Mouse (Mus musculus) neural tube, embryonic 15.5 days (tissue): Measurements from ENCODE around the gene N4bp1. TPM values are rescaled to one million over a fixed set of nuclear protein-coding genes. Genes with fewer than 3 reads are reported as not detected.

Experiments
- ATAC-seq: fragments of 200-750 bp; cut with Nextera tagmentation; 2 replicates; pipeline ENCODE4 v1.8.0; 2017; ENCODE audit warnings: mild to moderate bottlenecking, moderate TSS enrichment, moderate library complexity; ENCODE audit not compliant: low FRiP score
- H3K27ac ChIP-seq: fragments of 300-500 bp; sonication (generic); replicated peaks from 2 replicates; pipeline ENCODE4 v1.5.1; 2015; ENCODE audit warnings: mild to moderate bottlenecking, inconsistent platforms
- H3K27me3 ChIP-seq: fragments of 300-500 bp; sonication (generic); replicated peaks from 2 replicates; pipeline ENCODE4 v1.6.1; 2015; ENCODE audit warnings: inconsistent platforms
- H3K36me3 ChIP-seq: fragments of 300-500 bp; sonication (generic); 2 replicates; pipeline ENCODE4 v1.6.1; 2015; ENCODE audit warnings: inconsistent platforms
- H3K4me1 ChIP-seq: fragments of 300-500 bp; sonication (generic); 2 replicates; pipeline ENCODE4 v1.6.1; 2015; ENCODE audit warnings: inconsistent platforms
- H3K4me2 ChIP-seq: fragments of 300-500 bp; sonication (generic); 2 replicates; pipeline ENCODE4 v1.6.1; 2015; ENCODE audit warnings: inconsistent platforms, mild to moderate bottlenecking, moderate library complexity
- H3K4me3 ChIP-seq: fragments of 300-500 bp; sonication (generic); replicated peaks from 2 replicates; pipeline ENCODE4 v1.5.1; 2015; ENCODE audit warnings: mild to moderate bottlenecking, inconsistent platforms
- H3K9ac ChIP-seq: fragments of 300-500 bp; sonication (generic); replicated peaks from 2 replicates; pipeline ENCODE4 v1.6.1; 2015; ENCODE audit warnings: mild to moderate bottlenecking, inconsistent platforms
- H3K9me3 ChIP-seq: fragments of 300-500 bp; sonication (generic); replicated peaks from 2 replicates; pipeline ENCODE4 v1.6.1; 2016; ENCODE audit warnings: inconsistent platforms
- WGBS: fragments of 180-500 bp; shearing (Covaris S2); methylation state at CpG from one replicate; pipeline ENCODE4 v1.1.7; 2015; ENCODE audit warnings: mixed read lengths; 5-methylcytosine and 5-hydroxymethylcytosine counted together
- polyA plus RNA-seq: library from polyadenylated mRNA; unstranded; fragments of >200 nt; fragmentation: Nextera tagmentation; extraction: Ambion mirVana; gene quantifications from 2 replicates; pipeline ENCODE4 v1.2.1, GENCODE M21; 2015

N4bp1 gene
- polyA plus RNA-seq, result 8.7 and 8.9 TPM in 2 replicates

GRCm38 (mm10) chr8:86884489-86885463, at the start of gene N4bp1:
Gene N4bp1, minus strand, starts transcription at chr8:86885258.
- Histone ChIP-seq H3K36me3 (no peaks in the 10 kb centered on the region), H3K27me3 (no peaks in the 10 kb centered on the region), H3K4me1 (peaks cover 30% of the 10 kb centered on the region), H3K4me3 (peak within 1 kb of the TSS; percentile 89), H3K27ac (peak within 1 kb of the TSS; percentile 96), H3K4me2 (peak within 1 kb of the TSS; percentile 85), H3K9me3 (no peaks in the 10 kb centered on the region), H3K9ac (peak within 1 kb of the TSS; percentile 94)
- ATAC-seq, result peak; percentile 96
- under 1% methylated on average over 96 of the region's 119 CpGs for WGBS

- no peak overlapping the region for H3K4me2 ChIP-seq
- H3K4me1 ChIP-seq, result peaks cover 5% of the 10 kb centered on the region; the same call in 1 of the 2 replicates
- no peaks in the 10 kb centered on the region for H3K27me3 ChIP-seq
- H3K9ac ChIP-seq, result no peak overlapping the region
- WGBS, result 63% methylated on average over 5 of the region's 5 CpGs
- no peaks in the 10 kb centered on the region for H3K36me3 ChIP-seq
- no peak overlapping the region for H3K4me3 ChIP-seq
- ATAC-seq, result no peak
- H3K27ac ChIP-seq, result no peak overlapping the region
- no peaks in the 10 kb centered on the region for H3K9me3 ChIP-seq
Observed at GRCm38 (mm10) chr8:86934841-86935240, 49.8 kb upstream of the N4bp1 start.

GRCm38 (mm10) chr8:86934393-86934792, 49.3 kb upstream of the N4bp1 start:
- H3K27me3 ChIP-seq, result no peaks in the 10 kb centered on the region
- WGBS, result 49% methylated on average over 13 of the region's 13 CpGs
- no peak overlapping the region for H3K27ac ChIP-seq
- no peaks in the 10 kb centered on the region for H3K9me3 ChIP-seq
- peak overlapping the region; percentile 33; the same call in 1 of the 2 replicates for H3K4me2 ChIP-seq
- H3K36me3 ChIP-seq, result no peaks in the 10 kb centered on the region
- H3K4me3 ChIP-seq, result no peak overlapping the region
- peaks cover 5% of the 10 kb centered on the region; the same call in 1 of the 2 replicates for H3K4me1 ChIP-seq
- H3K9ac ChIP-seq, result no peak overlapping the region
- no peak for ATAC-seq

- Histone ChIP-seq H3K4me3 (no peak overlapping the region), H3K27ac (no peak overlapping the region), H3K9me3 (no peaks in the 10 kb centered on the region), H3K27me3 (no peaks in the 10 kb centered on the region), H3K36me3 (no peaks in the 10 kb centered on the region), H3K4me1 (peaks cover 5% of the 10 kb centered on the region; the same call in 1 of the 2 replicates), H3K4me2 (peak overlapping the region; percentile 33), H3K9ac (no peak overlapping the region)
- WGBS, result 19% methylated on average over 9 of the region's 9 CpGs
- peak; percentile 53; the same call in 1 of the 2 replicates for ATAC-seq
Observed at GRCm38 (mm10) chr8:86933898-86934297, 48.8 kb upstream of the N4bp1 start.

- WGBS, result 67% methylated on average over 8 of the region's 8 CpGs
Observed at GRCm38 (mm10) chr8:86926237-86926636, 41.2 kb upstream of the N4bp1 start.

GRCm38 (mm10) chr8:86923219-86923835, 38.3 kb upstream of the N4bp1 start:
- ATAC-seq, result no peak
- Histone ChIP-seq H3K27ac (no peak overlapping the region), H3K36me3 (no peaks in the 10 kb centered on the region), H3K4me1 (peaks cover 7% of the 10 kb centered on the region; the same call in 1 of the 2 replicates), H3K4me2 (no peak overlapping the region), H3K9ac (no peak overlapping the region), H3K4me3 (no peak overlapping the region), H3K9me3 (no peaks in the 10 kb centered on the region), H3K27me3 (0 out of 2 replicates have a peak, but pooled peaks cover 4% of the 10 kb centered on the region)
- WGBS, result 91% methylated on average over 5 of the region's 5 CpGs

More at GRCm38 (mm10) chr8:86926237-86926636, 41.2 kb upstream of the N4bp1 start:
- Histone ChIP-seq H3K4me3 (no peak overlapping the region), H3K9me3 (no peaks in the 10 kb centered on the region), H3K27me3 (0 out of 2 replicates have a peak, but pooled peaks cover 4% of the 10 kb centered on the region), H3K4me1 (peaks cover 7% of the 10 kb centered on the region; the same call in 1 of the 2 replicates), H3K36me3 (no peaks in the 10 kb centered on the region), H3K9ac (no peak overlapping the region), H3K4me2 (no peak overlapping the region), H3K27ac (no peak overlapping the region)
- ATAC-seq, result no peak

GRCm38 (mm10) chr8:86922673-86923072, 37.6 kb upstream of the N4bp1 start:
- no peak for ATAC-seq
- peaks cover 7% of the 10 kb centered on the region; the same call in 1 of the 2 replicates for H3K4me1 ChIP-seq
- H3K27ac ChIP-seq, result no peak overlapping the region
- 80% methylated on average over 1 of the region's 1 CpGs for WGBS
- no peak overlapping the region for H3K9ac ChIP-seq
- 0 out of 2 replicates have a peak, but pooled peaks cover 4% of the 10 kb centered on the region for H3K27me3 ChIP-seq
- no peaks in the 10 kb centered on the region for H3K36me3 ChIP-seq
- no peak overlapping the region for H3K4me3 ChIP-seq
- H3K4me2 ChIP-seq, result no peak overlapping the region
- H3K9me3 ChIP-seq, result no peaks in the 10 kb centered on the region

- Histone ChIP-seq H3K27ac (no peak overlapping the region), H3K36me3 (no peaks in the 10 kb centered on the region)
- no peak for ATAC-seq
Observed at GRCm38 (mm10) chr8:86922141-86922540, 37.1 kb upstream of the N4bp1 start.

GRCm38 (mm10) chr8:86920996-86921395, 35.9 kb upstream of the N4bp1 start:
- Histone ChIP-seq H3K4me1 (peaks cover 7% of the 10 kb centered on the region; the same call in 1 of the 2 replicates), H3K36me3 (no peaks in the 10 kb centered on the region), H3K27me3 (0 out of 2 replicates have a peak, but pooled peaks cover 4% of the 10 kb centered on the region), H3K9ac (no peak overlapping the region), H3K9me3 (no peaks in the 10 kb centered on the region), H3K4me3 (no peak overlapping the region), H3K4me2 (no peak overlapping the region), H3K27ac (no peak overlapping the region)
- WGBS, result 74% methylated on average over 5 of the region's 5 CpGs
- no peak for ATAC-seq

More at GRCm38 (mm10) chr8:86922141-86922540, 37.1 kb upstream of the N4bp1 start:
- Histone ChIP-seq H3K27me3 (0 out of 2 replicates have a peak, but pooled peaks cover 4% of the 10 kb centered on the region), H3K4me3 (no peak overlapping the region), H3K4me1 (peaks cover 7% of the 10 kb centered on the region; the same call in 1 of the 2 replicates), H3K4me2 (no peak overlapping the region), H3K9me3 (no peaks in the 10 kb centered on the region), H3K9ac (no peak overlapping the region)
- 84% methylated on average over 5 of the region's 5 CpGs for WGBS

- no peak overlapping the region for H3K9ac ChIP-seq
- no peak overlapping the region for H3K4me3 ChIP-seq
- peaks cover 7% of the 10 kb centered on the region; the same call in 1 of the 2 replicates for H3K4me1 ChIP-seq
- no peak overlapping the region for H3K4me2 ChIP-seq
- no peak overlapping the region for H3K27ac ChIP-seq
- no peaks in the 10 kb centered on the region for H3K36me3 ChIP-seq
- H3K9me3 ChIP-seq, result no peaks in the 10 kb centered on the region
- ATAC-seq, result no peak
- H3K27me3 ChIP-seq, result 0 out of 2 replicates have a peak, but pooled peaks cover 4% of the 10 kb centered on the region
- WGBS, result 64% methylated on average over 7 of the region's 7 CpGs
Observed at GRCm38 (mm10) chr8:86920455-86920854, 35.4 kb upstream of the N4bp1 start.

GRCm38 (mm10) chr8:86920024-86920423, 35.0 kb upstream of the N4bp1 start:
- Histone ChIP-seq H3K4me3 (no peak overlapping the region), H3K9ac (no peak overlapping the region), H3K4me1 (peaks cover 7% of the 10 kb centered on the region; the same call in 1 of the 2 replicates), H3K9me3 (no peaks in the 10 kb centered on the region), H3K4me2 (no peak overlapping the region), H3K27ac (no peak overlapping the region), H3K27me3 (0 out of 2 replicates have a peak, but pooled peaks cover 4% of the 10 kb centered on the region), H3K36me3 (no peaks in the 10 kb centered on the region)
- WGBS, result 88% methylated on average over 7 of the region's 7 CpGs
- no peak for ATAC-seq
